Mouse (Mus musculus): ENCODE data around the gene Cgn. TPM values are rescaled to one million over a fixed set of nuclear protein-coding genes. Genes with fewer than 3 reads are reported as not detected.

Cgn gene
- polyA plus RNA-seq, 1 experiment from 2014 or later, result 29.7 TPM

DNA sequence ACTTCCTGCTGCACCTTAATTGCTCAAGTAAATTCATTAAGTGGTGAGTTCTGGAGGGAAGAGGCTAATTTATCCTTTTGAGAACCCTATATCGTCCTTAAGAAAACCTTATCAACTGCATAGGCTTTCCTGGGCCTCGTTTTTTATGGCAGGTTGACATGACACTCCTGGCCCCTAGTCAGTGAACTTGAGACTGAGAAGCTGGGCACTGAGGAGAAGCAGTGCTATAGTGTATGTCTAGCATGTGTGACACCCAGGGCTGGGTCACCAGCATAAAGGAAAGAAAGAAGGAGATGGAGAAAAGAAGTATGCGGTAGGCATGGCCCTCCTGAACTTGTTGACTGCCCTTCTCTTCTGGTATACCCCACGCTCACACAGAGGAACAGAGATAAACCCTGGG, 27.8 kb upstream of the Cgn start:
- WGBS, result 57% methylated on average over 4 of the region's 4 CpGs
- H3K36me3 ChIP-seq, result no peaks in the 10 kb centered on the region
- H3K27me3 ChIP-seq, result no peaks in the 10 kb centered on the region
- H3K27ac ChIP-seq, result no peak overlapping the region
- H3K4me2 ChIP-seq, result no peak overlapping the region
- no peak for ATAC-seq (ENCODE audit: borderline replicate concordance, extremely low read depth, low FRiP score, low TSS enrichment)
- no peaks in the 10 kb centered on the region for H3K4me1 ChIP-seq
- H3K4me3 ChIP-seq, result no peak overlapping the region
- no peaks in the 10 kb centered on the region for H3K9me3 ChIP-seq
- H3K9ac ChIP-seq, result no peak overlapping the region

DNA sequence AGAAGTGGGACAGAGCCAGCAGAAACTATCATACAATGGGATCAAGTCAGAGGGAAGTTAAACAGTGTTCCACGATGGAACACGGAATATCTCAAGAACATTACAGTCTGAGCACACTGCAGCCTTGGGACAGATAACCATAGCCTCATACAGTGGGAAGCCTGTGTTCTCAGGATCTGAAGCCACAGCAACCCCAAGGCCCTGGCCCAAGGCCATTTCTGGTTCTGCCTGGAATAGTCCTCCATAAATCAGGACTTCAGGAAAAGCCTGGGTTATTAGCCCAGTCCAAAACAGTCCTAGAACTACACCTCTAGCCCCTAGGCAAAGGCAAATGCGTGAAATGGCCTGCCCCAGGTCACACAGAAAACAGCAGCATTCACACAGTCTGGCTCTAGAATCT, 27.4 kb upstream of the Cgn start:
- Histone ChIP-seq H3K9ac (no peak overlapping the region), H3K4me2 (no peak overlapping the region), H3K27ac (no peak overlapping the region), H3K4me1 (no peaks in the 10 kb centered on the region), H3K36me3 (no peaks in the 10 kb centered on the region), H3K27me3 (no peaks in the 10 kb centered on the region), H3K4me3 (no peak overlapping the region), H3K9me3 (no peaks in the 10 kb centered on the region)
- no peak for ATAC-seq (ENCODE audit: borderline replicate concordance, extremely low read depth, low FRiP score, low TSS enrichment)
- WGBS, result 87% methylated on average over 3 of the region's 3 CpGs

DNA sequence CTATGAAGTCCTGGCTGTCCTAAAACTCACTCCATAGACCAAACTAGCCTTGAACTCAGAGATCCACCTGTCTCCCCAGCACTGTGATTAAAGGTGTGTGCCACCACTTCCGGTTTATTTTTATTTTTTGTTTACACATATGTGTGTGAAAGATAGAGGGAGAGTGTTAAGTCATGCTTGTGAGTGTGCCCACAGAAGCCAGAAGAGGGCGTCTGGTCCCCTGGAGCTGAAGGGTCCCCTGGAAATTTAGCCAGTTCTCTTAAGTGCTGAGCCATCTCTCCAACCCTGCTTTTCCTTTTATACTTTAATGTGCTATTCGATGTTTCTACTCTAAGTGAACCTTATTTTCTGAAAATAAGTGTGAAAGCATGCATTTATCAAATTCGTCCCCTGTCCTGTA, 25.3 kb upstream of the Cgn start:
- Histone ChIP-seq H3K4me3 (no peak overlapping the region), H3K27ac (no peak overlapping the region), H3K9ac (no peak overlapping the region), H3K4me2 (no peak overlapping the region), H3K9me3 (no peaks in the 10 kb centered on the region), H3K36me3 (no peaks in the 10 kb centered on the region), H3K4me1 (no peaks in the 10 kb centered on the region), H3K27me3 (no peaks in the 10 kb centered on the region)
- ATAC-seq (ENCODE audit: borderline replicate concordance, extremely low read depth, low FRiP score, low TSS enrichment), result no peak
- WGBS, result 21% methylated on average over 4 of the region's 4 CpGs

DNA sequence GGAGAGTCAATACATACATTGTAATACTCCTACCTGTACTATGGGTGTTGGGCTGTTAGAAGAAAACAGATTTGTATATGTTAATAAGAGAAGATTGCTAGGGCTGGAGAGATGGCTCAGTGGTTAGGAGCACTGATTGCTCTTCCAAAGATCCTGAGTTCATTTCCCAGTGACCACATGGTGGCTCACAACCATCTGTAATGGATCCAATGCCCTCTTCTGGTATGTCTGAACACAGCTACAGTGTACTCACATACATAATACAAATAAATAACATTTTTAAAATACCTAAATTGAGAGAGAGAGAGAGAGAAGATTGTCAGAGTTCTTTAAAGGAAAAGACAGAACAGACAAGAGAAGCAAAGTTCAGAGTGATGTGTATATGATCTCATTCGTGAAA, 22.0 kb upstream of the Cgn start:
- Histone ChIP-seq H3K36me3 (no peaks in the 10 kb centered on the region), H3K9ac (no peak overlapping the region), H3K27me3 (no peaks in the 10 kb centered on the region), H3K27ac (no peak overlapping the region), H3K4me3 (no peak overlapping the region), H3K9me3 (no peaks in the 10 kb centered on the region), H3K4me2 (no peak overlapping the region), H3K4me1 (no peaks in the 10 kb centered on the region)
- ATAC-seq (ENCODE audit: borderline replicate concordance, extremely low read depth, low FRiP score, low TSS enrichment), result no peak
- 76% methylated on average over 1 of the region's 1 CpGs for WGBS

DNA sequence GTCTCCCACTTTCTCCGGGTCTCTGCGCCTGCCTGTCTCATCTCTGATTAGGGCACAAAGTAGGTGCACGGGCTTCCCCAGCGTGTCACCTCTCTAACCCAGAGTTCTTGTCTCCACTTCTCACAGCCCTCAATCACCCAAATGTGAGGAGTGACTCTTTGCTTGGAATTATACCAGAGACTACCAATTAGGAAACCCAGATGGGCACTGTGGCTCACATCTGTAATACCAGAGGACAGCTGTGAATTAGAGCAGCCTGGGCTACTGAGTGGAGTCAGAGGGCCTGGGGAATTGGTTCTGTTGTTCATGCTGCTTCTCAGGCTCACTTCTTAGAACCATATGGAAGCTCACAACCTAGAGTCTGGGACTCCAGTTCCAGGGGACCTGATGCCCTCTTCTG, 18.7 kb upstream of the Cgn start:
- H3K36me3 ChIP-seq, result no peaks in the 10 kb centered on the region
- H3K4me3 ChIP-seq, result no peak overlapping the region
- H3K9ac ChIP-seq, result no peak overlapping the region
- H3K27ac ChIP-seq, result 0 out of 2 replicates have a peak overlapping the region, but pooled peaks have one; percentile 66
- ATAC-seq (ENCODE audit: borderline replicate concordance, extremely low read depth, low FRiP score, low TSS enrichment), result no peak
- H3K4me1 ChIP-seq, result 0 out of 2 replicates have a peak, but pooled peaks cover 5% of the 10 kb centered on the region
- no peak overlapping the region for H3K4me2 ChIP-seq
- no peaks in the 10 kb centered on the region for H3K27me3 ChIP-seq
- 76% methylated on average over 4 of the region's 4 CpGs for WGBS
- no peaks in the 10 kb centered on the region for H3K9me3 ChIP-seq

DNA sequence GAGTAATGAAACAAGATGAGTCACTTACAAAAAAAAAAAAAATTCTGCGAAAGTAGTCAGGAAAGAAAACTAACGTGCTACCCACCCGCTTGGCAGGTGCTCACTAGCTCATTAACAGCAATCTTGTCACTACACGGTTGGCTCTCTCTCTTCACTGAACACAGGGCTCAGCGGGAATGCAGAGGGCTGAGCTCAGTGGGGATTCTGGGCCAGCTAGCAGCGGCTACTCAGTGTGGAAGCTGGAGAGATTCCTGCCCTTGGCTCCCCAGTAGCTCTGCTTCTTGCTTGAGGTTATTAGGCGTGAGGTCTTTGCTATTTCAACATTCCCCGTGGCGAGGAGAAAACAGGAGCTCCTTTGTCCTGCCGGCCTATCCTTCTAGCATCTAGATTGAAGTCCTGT, 17.9 kb upstream of the Cgn start:
- Histone ChIP-seq H3K4me3 (no peak overlapping the region), H3K27me3 (no peaks in the 10 kb centered on the region), H3K9ac (no peak overlapping the region), H3K27ac (peak overlapping the region; percentile 66), H3K4me2 (no peak overlapping the region), H3K9me3 (no peaks in the 10 kb centered on the region), H3K4me1 (0 out of 2 replicates have a peak, but pooled peaks cover 5% of the 10 kb centered on the region), H3K36me3 (no peaks in the 10 kb centered on the region)
- no peak for ATAC-seq (ENCODE audit: borderline replicate concordance, extremely low read depth, low FRiP score, low TSS enrichment)
- 17% methylated on average over 10 of the region's 10 CpGs for WGBS

DNA sequence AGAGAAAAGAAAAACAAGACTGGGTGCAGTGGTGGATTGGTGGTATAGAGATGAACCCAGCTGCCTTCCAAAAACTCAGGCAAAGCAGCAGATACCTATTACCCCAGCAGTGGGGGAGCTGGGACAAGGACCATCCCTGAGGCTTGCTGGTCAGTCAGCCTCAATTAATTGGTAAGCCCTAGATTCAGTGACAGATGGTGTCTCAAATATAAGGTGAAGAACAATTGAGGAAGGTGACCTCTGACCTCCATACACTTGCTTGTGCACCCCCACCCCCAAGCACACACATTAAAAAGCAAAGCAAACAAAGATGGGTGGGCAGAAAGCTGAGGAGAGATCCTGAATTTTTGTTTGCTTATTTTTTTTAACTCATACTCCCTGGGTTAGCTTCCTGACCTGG, 9.9 kb upstream of the Cgn start:
- Histone ChIP-seq H3K36me3 (no peaks in the 10 kb centered on the region), H3K9ac (no peak overlapping the region), H3K4me1 (no peaks in the 10 kb centered on the region), H3K27ac (no peak overlapping the region), H3K9me3 (no peaks in the 10 kb centered on the region), H3K27me3 (no peaks in the 10 kb centered on the region), H3K4me2 (no peak overlapping the region), H3K4me3 (no peak overlapping the region)
- no peak for ATAC-seq (ENCODE audit: borderline replicate concordance, extremely low read depth, low FRiP score, low TSS enrichment)

DNA sequence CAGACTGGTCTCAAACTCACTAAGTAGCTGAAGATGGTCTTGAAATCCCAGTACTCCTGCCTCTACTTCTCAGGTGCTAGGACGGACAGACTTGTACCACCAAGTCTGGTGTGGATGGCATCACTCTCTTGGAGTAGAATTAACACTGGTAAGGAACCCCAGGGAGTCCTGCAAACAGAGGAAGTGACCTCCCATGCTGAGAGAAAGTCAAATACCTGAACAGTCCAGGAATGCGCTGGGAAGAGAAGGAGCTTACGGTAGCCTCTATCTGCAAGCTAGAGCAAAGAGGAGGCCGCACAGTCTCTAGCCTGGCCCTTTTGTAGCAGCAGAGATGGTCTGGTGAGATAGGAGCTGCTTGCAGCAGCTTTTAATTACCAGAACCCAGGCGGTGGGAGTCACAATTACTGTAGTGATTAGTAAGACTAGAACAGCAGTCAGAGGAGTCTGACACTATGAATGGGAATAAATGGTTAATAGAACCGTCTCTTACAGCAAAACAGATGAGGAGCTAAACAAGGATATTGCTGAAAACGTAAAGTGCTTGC, 9.4 kb upstream of the Cgn start:
- Histone ChIP-seq H3K36me3 (no peaks in the 10 kb centered on the region), H3K4me3 (no peak overlapping the region), H3K27me3 (no peaks in the 10 kb centered on the region), H3K9me3 (no peaks in the 10 kb centered on the region), H3K27ac (no peak overlapping the region), H3K9ac (no peak overlapping the region), H3K4me2 (no peak overlapping the region), H3K4me1 (no peaks in the 10 kb centered on the region)
- WGBS, result 53% methylated on average over 7 of the region's 7 CpGs
- ATAC-seq (ENCODE audit: borderline replicate concordance, extremely low read depth, low FRiP score, low TSS enrichment), result no peak

DNA sequence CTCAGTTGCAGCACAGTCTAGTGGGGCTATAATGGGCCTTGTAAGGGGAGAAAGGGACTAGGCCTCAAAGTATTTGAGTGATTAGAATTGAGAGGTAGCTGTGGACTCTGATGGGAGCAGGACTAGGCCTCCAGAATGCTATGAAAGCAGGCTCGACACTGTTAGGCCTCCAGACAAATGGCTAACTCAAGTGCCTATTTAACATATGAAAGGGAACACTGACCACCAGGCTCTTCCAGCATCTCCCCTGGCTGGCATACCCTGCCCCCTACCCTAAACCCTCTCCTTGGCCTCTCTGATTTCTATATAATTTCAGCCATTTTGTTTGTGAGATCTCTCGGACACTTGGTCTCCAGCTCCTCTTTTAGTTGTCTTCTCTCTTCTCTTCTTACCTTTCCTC, 8.1 kb upstream of the Cgn start:
- no peak for ATAC-seq (ENCODE audit: borderline replicate concordance, extremely low read depth, low FRiP score, low TSS enrichment)
- no peak overlapping the region for H3K4me2 ChIP-seq
- H3K4me3 ChIP-seq, result no peak overlapping the region
- no peaks in the 10 kb centered on the region for H3K36me3 ChIP-seq
- H3K9ac ChIP-seq, result no peak overlapping the region
- H3K4me1 ChIP-seq, result no peaks in the 10 kb centered on the region
- no peaks in the 10 kb centered on the region for H3K27me3 ChIP-seq
- no peak overlapping the region for H3K27ac ChIP-seq
- H3K9me3 ChIP-seq, result no peaks in the 10 kb centered on the region
- WGBS, result 59% methylated on average over 2 of the region's 2 CpGs

DNA sequence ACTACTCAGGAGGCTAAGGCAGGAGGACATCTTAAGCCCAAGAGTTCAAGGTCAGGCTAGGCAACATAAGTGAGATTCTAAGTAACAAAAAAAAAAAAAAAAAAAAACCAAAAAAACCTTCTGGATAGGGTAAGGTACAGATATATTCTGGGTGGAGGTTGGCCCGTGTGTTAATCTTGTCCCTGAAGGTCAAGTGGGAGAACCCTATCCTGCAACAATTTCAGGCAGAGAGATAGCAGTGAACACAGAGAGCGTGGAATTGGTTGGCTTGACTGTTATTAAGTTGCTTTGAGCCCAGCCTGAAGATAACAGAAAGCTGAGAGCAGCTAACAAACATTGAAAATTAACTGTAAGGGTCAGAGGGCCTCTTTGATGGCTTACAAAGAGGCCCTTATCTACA, 7.4 kb upstream of the Cgn start:
- no peak for ATAC-seq (ENCODE audit: borderline replicate concordance, extremely low read depth, low FRiP score, low TSS enrichment)
- H3K4me1 ChIP-seq, result no peaks in the 10 kb centered on the region
- no peak overlapping the region for H3K4me2 ChIP-seq
- 55% methylated on average over 2 of the region's 2 CpGs for WGBS
- H3K27me3 ChIP-seq, result no peaks in the 10 kb centered on the region
- H3K36me3 ChIP-seq, result no peaks in the 10 kb centered on the region
- H3K9me3 ChIP-seq, result no peaks in the 10 kb centered on the region
- no peak overlapping the region for H3K9ac ChIP-seq
- no peak overlapping the region for H3K4me3 ChIP-seq
- H3K27ac ChIP-seq, result no peak overlapping the region

DNA sequence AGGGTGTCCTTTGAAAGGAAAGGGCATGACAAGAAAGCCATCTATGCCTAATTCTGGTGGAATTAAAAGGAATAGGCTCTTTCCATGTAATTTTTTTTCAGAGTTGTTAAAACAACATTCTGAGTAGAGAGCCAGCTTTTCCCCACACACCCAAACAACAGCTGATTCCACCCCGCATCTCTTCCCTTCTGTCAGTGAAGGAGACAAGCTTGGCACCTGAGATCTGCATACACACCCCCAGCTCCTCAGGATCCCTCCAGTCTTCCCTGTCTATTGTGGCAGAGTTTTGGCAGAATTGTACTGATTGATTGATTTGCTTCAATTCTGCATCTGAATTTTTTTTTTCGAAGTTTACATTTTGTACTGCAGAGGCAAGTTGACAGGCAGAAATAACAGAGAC, 6.0 kb upstream of the Cgn start:
- Histone ChIP-seq H3K27ac (no peak overlapping the region), H3K36me3 (no peaks in the 10 kb centered on the region), H3K9me3 (no peaks in the 10 kb centered on the region), H3K4me1 (peaks cover 2% of the 10 kb centered on the region; the same call in 1 of the 2 replicates), H3K9ac (no peak overlapping the region), H3K4me2 (no peak overlapping the region), H3K4me3 (no peak overlapping the region), H3K27me3 (no peaks in the 10 kb centered on the region; the same call in 1 of the 2 replicates)
- WGBS, result 68% methylated on average over 2 of the region's 2 CpGs
- no peak for ATAC-seq (ENCODE audit: borderline replicate concordance, extremely low read depth, low FRiP score, low TSS enrichment)

DNA sequence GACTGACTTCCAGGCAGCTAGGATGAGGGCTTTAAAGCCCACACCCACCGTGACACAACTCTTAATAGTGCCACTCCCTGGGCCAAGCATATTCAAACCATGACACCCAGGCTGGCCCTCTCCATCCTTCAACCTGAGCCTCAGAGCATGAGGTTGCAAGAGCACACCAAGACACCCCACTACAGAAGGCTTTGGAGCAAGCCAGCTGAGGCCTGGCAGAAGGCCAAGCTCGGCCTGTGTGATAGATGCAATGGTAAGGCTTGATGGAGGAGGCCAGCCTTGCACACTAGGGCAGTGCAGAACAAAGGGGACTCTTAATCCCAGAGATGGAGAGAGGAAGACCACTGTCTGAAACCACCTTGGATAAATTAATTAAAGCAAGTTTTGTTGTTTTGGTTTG, 3.2 kb upstream of the Cgn start:
- H3K4me3 ChIP-seq, result no peak overlapping the region
- peaks cover 6% of the 10 kb centered on the region; the same call in 1 of the 2 replicates for H3K27me3 ChIP-seq
- no peaks in the 10 kb centered on the region for H3K36me3 ChIP-seq
- no peaks in the 10 kb centered on the region for H3K9me3 ChIP-seq
- peaks cover 11% of the 10 kb centered on the region for H3K4me1 ChIP-seq
- H3K9ac ChIP-seq, result no peak overlapping the region
- WGBS, result 66% methylated on average over 2 of the region's 2 CpGs
- H3K4me2 ChIP-seq, result no peak overlapping the region
- H3K27ac ChIP-seq, result no peak overlapping the region
- no peak for ATAC-seq (ENCODE audit: borderline replicate concordance, extremely low read depth, low FRiP score, low TSS enrichment)

DNA sequence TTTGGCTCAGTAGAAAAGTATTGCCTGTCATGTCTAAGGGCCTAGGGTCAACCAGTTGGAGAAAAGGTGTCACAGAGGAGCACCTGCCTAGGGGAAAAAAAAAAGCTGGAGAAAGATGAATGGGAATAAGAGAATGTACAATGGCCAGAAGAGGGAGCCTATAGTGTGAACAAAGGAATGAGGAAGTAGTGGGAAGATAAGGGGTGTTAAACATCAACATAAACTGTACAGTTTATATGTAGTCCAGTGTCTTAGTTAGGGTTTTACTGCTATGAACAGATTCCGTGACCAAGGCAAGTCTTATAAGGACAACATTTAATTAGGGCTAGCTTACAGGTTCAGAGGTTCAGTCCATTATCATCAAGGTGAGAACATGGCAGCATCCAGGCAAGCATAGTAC, 2.8 kb upstream of the Cgn start:
- 75% methylated on average over 1 of the region's 1 CpGs for WGBS
- peaks cover 11% of the 10 kb centered on the region for H3K4me1 ChIP-seq
- H3K36me3 ChIP-seq, result no peaks in the 10 kb centered on the region
- no peak overlapping the region for H3K4me2 ChIP-seq
- no peak overlapping the region for H3K4me3 ChIP-seq
- no peak overlapping the region for H3K27ac ChIP-seq
- peaks cover 6% of the 10 kb centered on the region; the same call in 1 of the 2 replicates for H3K27me3 ChIP-seq
- no peak for ATAC-seq (ENCODE audit: borderline replicate concordance, extremely low read depth, low FRiP score, low TSS enrichment)
- H3K9me3 ChIP-seq, result no peaks in the 10 kb centered on the region
- no peak overlapping the region for H3K9ac ChIP-seq
